Mouse (Mus musculus): ENCODE results near the gene Defa28. TPM values are rescaled to one million over a fixed set of nuclear protein-coding genes. Genes with fewer than 3 reads are reported as not detected.
"Not testable (repeated sequence)": the region's sequence is repeated elsewhere in the genome, so short reads cannot be mapped to it uniquely, and the experiment has no call there.

Gene Defa28
- total RNA-seq (2015) (not detected in 2 replicates), total RNA-seq (2017) (not detected in 2 replicates)

DNA sequence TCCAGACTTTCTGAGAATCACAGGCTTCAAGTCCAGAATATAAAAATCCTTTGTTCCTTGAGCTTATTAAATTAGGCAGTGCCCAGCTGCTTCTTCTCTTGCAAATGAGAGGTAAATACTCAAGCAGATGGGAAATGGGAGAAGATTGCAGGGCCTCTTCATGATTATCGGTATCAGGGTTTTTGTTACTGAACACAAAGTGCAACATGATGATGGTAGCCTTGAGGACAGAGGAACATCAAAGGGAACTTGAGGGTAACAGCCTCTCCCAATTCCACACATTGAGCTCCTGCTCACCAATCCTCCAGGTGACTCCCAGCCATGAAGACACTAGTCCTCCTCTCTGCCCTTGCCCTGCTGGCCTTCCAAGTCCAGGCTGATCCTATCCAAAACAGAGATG lies at the start of gene Defa28:
Gene Defa28 (plus strand): TSS at position 301 of the 400 bp plus-strand sequence.
- not testable (repeated sequence) for ATAC-seq (ENCODE audit: poor library complexity, severe bottlenecking)

DNA sequence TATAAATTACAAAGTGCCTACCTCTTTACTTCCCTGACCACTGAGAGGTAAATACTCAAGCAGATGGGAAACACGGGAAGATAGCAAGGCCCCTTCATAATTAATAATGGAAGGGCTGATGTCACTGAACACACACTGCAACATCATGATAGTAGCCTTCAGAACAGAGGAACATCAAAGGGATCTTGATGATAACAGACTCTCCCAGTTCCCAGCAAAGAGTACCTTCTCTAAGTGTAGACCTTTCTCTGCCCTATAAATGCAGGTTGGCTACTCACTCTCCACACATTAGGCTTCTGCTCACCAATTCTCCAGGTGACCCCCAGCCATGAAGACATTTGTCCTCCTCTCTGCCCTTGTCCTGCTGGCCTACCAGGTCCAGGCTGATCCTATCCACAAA lies 17.7 kb upstream of the Defa28 start, which contains the start of gene Defa37:
Gene Defa37 (plus strand): TSS at position 301 of the 400 bp plus-strand sequence.
- ATAC-seq (ENCODE audit: poor library complexity, severe bottlenecking) = not testable (repeated sequence)

DNA sequence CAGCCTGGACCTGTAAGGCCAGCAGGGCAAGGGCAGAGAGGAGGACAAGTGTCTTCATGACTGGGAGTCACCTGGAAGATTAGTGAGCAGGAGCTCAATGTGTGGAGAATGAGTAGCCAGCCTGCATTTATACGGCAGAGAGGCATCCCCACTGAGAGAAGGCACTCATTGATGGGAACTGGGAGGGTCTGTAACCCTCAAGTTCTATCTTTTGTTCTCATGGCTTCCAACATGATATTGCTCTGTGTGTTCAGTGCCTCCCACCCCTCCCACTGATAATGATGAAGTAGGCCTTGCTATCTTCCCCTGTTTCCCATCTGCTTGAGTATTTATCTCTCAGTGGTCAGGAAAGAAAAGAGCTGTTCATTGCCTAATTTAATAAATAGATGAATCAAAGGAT lies 11.6 kb downstream of the Defa28 start, which contains the start of gene Gm7861:
Gene Gm7861 (minus strand): TSS at position 101 of the 400 bp plus-strand sequence.
- ATAC-seq (ENCODE audit: poor library complexity, severe bottlenecking) = not testable (repeated sequence)

DNA sequence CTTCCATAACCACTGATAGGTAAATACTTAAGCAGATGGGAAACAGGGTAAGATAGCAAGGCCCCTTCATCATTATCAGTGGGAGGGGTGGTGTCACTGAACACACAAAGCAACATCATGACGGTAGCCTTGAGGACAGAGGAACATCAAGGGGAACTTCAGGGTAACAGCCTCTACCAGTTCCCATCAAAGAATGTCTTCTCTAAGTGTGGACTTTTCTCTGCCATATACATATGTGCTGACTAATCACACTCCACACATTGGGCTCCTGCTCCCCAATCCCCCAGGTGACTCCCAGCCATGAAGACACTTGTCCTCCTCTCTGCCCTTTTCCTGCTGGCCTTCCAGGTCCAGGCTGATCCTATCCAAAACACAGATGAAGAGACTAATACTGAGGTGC lies 35.1 kb downstream of the Defa28 start, which contains the start of gene Defa26:
Gene Defa26 (plus strand): TSS at position 301 of the 400 bp plus-strand sequence.
- ATAC-seq (ENCODE audit: poor library complexity, severe bottlenecking) = not testable (repeated sequence)

Other genes with a start within 250 kb of the Defa28 start
- not detected in 2 replicates for gene Defa2, start 204.5 kb upstream of the Defa28 start, total RNA-seq (2015)
- gene Defa2, start 204.5 kb upstream of the Defa28 start, total RNA-seq (2017) = not detected in 2 replicates
- not detected in 2 replicates for gene Defa33, start 191.2 kb upstream of the Defa28 start, total RNA-seq (2015)
- not detected in 2 replicates for gene Defa33, start 191.2 kb upstream of the Defa28 start, total RNA-seq (2017)
- gene Defa36, start 155.6 kb upstream of the Defa28 start, total RNA-seq (2015) = not detected in 2 replicates
- not detected in 2 replicates for gene Defa36, start 155.6 kb upstream of the Defa28 start, total RNA-seq (2017)
- gene Gm7849, start 126.4 kb upstream of the Defa28 start, total RNA-seq (2015) = not detected in 2 replicates
- not detected in 2 replicates for gene Gm7849, start 126.4 kb upstream of the Defa28 start, total RNA-seq (2017)
- not detected in 2 replicates for gene Defa20, start 73.7 kb upstream of the Defa28 start, total RNA-seq (2015)
- gene Defa20, start 73.7 kb upstream of the Defa28 start, total RNA-seq (2017) = not detected in 2 replicates
- gene Defa32, start 54.0 kb upstream of the Defa28 start, total RNA-seq (2015) = not detected in 2 replicates
- gene Defa32, start 54.0 kb upstream of the Defa28 start, total RNA-seq (2017) = not detected in 2 replicates
- gene Defa37, start 17.6 kb upstream of the Defa28 start, total RNA-seq (2015) = not detected in 2 replicates
- not detected in 2 replicates for gene Defa37, start 17.6 kb upstream of the Defa28 start, total RNA-seq (2017)
- gene Gm7861, start 11.5 kb downstream of the Defa28 start, total RNA-seq (2015) = not detected in 2 replicates
- not detected in 2 replicates for gene Gm7861, start 11.5 kb downstream of the Defa28 start, total RNA-seq (2017)
- gene Defa26, start 35.2 kb downstream of the Defa28 start, total RNA-seq (2015) = not detected in 2 replicates
- not detected in 2 replicates for gene Defa26, start 35.2 kb downstream of the Defa28 start, total RNA-seq (2017)
- gene Defa17, start 72.8 kb downstream of the Defa28 start, total RNA-seq (2015) = not detected in 2 replicates
- gene Defa17, start 72.8 kb downstream of the Defa28 start, total RNA-seq (2017) = not detected in 2 replicates
- not detected in 2 replicates for gene Defa34, start 82.8 kb downstream of the Defa28 start, total RNA-seq (2015)
- gene Defa34, start 82.8 kb downstream of the Defa28 start, total RNA-seq (2017) = not detected in 2 replicates
- gene AY761184, start 120.6 kb downstream of the Defa28 start, total RNA-seq (2015) = not detected in 2 replicates
- gene AY761184, start 120.6 kb downstream of the Defa28 start, total RNA-seq (2017) = not detected in 2 replicates
- not detected in 2 replicates for gene Defa24, start 151.5 kb downstream of the Defa28 start, total RNA-seq (2015)
- not detected in 2 replicates for gene Defa24, start 151.5 kb downstream of the Defa28 start, total RNA-seq (2017)
- not detected in 2 replicates for gene Defb50, start 240.5 kb downstream of the Defa28 start, total RNA-seq (2015)
- not detected in 2 replicates for gene Defb50, start 240.5 kb downstream of the Defa28 start, total RNA-seq (2017)